Mouse (Mus musculus) intestine, embryonic 15.5 days (tissue): Measurements from ENCODE around the gene Fbxl18. TPM values are rescaled to one million over a fixed set of nuclear protein-coding genes. Genes with fewer than 3 reads are reported as not detected.

Experiments used
- polyA plus RNA-seq: library from polyadenylated mRNA; unstranded; fragments of >200 nt; fragmentation: Nextera tagmentation; extraction: Ambion mirVana; gene quantifications from 2 replicates; pipeline ENCODE4 v1.2.1, GENCODE M21; 2015

Gene Fbxl18
- polyA plus RNA-seq, 1 experiment from 2014 or later: 11.4 TPM

Other genes with a start within 250 kb of the Fbxl18 start
- gene Slc29a4, start 202.9 kb downstream of the Fbxl18 start, polyA plus RNA-seq: 6.3 and 8.4 TPM in 2 replicates
- gene Tnrc18, start 77.8 kb downstream of the Fbxl18 start, polyA plus RNA-seq: 19.5 and 21.6 TPM in 2 replicates
- 14,579 and 17,104 TPM in 2 replicates for gene Actb, start 11.3 kb upstream of the Fbxl18 start, polyA plus RNA-seq
- 140 and 170 TPM in 2 replicates for gene Fscn1, start 64.9 kb upstream of the Fbxl18 start, polyA plus RNA-seq
- gene Rnf216, start 217.6 kb upstream of the Fbxl18 start, polyA plus RNA-seq: 30.6 and 34.9 TPM in 2 replicates